21 mouse cellular contexts compared by ENCODE assay signal in genomic region chr5:27194157-27194556, GRCm38 (mm10).
A peak's percentile ranks its signal among the peaks of the same experiment; 100 is the strongest.
DNase-seq lines count a peak whose midpoint lies in the region; ATAC-seq lines count a peak whose summit lies in the region.
"Had no signal": no experiment of that assay in that cellular context is flagged by ENCODE, and none has a peak within 500 bp of the region (broad histone marks: within the 10 kb centered on the region; RNA-seq: fewer than 3 reads in every experiment).

No protein-coding gene starts in this region.

- 30% methylated on average over 3 of the region's 3 CpGs for WGBS in macrophage (ENCODE audit: missing documents)

- no peak overlapping the region for H3K4me3 ChIP-seq in macrophage (ENCODE audit: inconsistent target)
- H3K4me3 ChIP-seq: embryonic facial prominence, embryonic 10.5 days; embryonic facial prominence, embryonic 12.5 days; forebrain, embryonic 13.5 days; forebrain, embryonic 15.5 days had no signal

- peak; percentile 39; the same call in 1 of the 2 replicates for ATAC-seq in common myeloid progenitor, adult 5-6 weeks (replicated peaks; ENCODE audit: low read depth, poor library complexity, severe bottlenecking)
- ATAC-seq in megakaryocyte progenitor cell, adult 5-6 weeks (replicated peaks; ENCODE audit: poor library complexity) = peak; percentile 56
- ATAC-seq: forebrain, embryonic 13.5 days; forebrain, embryonic 15.5 days; forebrain, postnatal 0 days had no signal

- H3K27ac ChIP-seq in macrophage = peak overlapping the region; percentile 61; the same call in 1 of the 2 replicates
- H3K27ac ChIP-seq: embryonic facial prominence, embryonic 10.5 days; embryonic facial prominence, embryonic 12.5 days; forebrain, embryonic 13.5 days; forebrain, embryonic 15.5 days had no signal

- no peaks in the 10 kb centered on the region for H3K79me2 ChIP-seq in macrophage (ENCODE audit: inconsistent target)

- H3K36me3 ChIP-seq in macrophage (ENCODE audit: inconsistent target) = no peaks in the 10 kb centered on the region
- H3K36me3 ChIP-seq: embryonic facial prominence, embryonic 10.5 days; embryonic facial prominence, embryonic 12.5 days; forebrain, embryonic 15.5 days had no signal

- peak; percentile 0 for DNase-seq in naive thymus-derived CD4-positive, alpha-beta T cell, adult 2 months (ENCODE audit: low read depth)
- DNase-seq in gastrocnemius, adult 18-20 months (ENCODE audit: low spot score) = no peak
- DNase-seq in ovary, postnatal 14 days (ENCODE audit: low spot score) = no peak
- no peak for DNase-seq in spleen, postnatal 36 days (ENCODE audit: low spot score in 2 of 2)
- no peak for DNase-seq in kidney, postnatal 14 days
- DNase-seq: adrenal gland, adult 2 months; adrenal gland, postnatal 10 days; adrenal gland, postnatal 25 days; cerebellum, adult 18-20 months; cerebellum, adult 8-10 months; cerebellum, adult 9-11 months; cerebellum, postnatal 14 days; cerebellum, postnatal 36 days; forebrain, postnatal 0 days had no signal
